Mouse (Mus musculus) thymus, adult 18-20 months (tissue): ENCODE measurements around the gene Rnf123.

Experiments
- DNase-seq, 2 experiments: peaks; one replicate each; pipeline ENCODE4 v3.0.0; 2022; ENCODE audit warnings: mixed read lengths in 2 of 2

The Rnf123 gene

DNA sequence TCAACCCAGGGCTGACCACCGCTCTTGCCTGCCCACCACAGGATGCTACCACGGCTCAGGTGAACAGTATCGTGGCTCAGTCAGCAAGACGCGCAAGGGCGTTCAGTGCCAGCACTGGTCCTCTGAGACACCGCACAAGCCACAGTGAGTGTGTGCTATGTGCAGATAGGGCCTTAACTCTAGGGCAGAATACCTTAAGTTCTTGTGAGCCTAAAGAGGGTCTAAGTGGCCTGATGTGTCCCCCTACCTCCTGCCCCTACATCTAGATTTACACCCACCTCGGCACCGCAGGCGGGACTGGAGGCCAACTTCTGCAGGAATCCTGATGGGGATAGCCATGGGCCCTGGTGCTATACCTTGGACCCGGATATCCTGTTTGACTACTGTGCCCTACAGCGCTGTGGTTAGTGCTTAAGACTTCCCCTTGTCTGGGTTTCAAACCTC lies at the start of gene Rnf123:
Rnf123 (minus strand) TSS at position 359 of the 444 bp plus-strand sequence.
- no peak for DNase-seq

DNA sequence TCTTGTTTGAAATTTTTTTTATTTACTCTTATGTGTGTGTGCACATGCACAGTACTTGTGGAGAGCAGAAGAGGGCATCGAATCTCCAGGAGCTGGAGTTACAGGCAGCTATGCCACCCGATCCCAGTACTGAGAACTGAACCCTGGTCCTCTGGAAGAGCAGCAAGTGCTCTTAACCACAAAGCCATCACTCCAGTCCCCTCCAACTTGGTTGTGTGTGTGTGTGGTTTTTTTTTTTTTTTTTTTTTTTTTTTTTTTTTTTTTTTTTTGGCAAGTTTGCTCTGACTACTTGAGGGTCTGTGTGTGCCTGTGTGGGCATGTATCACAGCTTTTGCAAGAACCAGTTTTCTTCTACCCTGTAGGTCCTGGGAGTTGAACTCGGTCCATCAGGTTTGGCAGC lies 49.2 kb upstream of the Rnf123 start:
- no peak for DNase-seq

GRCm38 (mm10) chr9:108131502-108131901 lies 48.4 kb upstream of the Rnf123 start:
- DNase-seq, result no peak

GRCm38 (mm10) chr9:108129042-108129948 lies 46.1 kb upstream of the Rnf123 start:
- no peak for DNase-seq

GRCm38 (mm10) chr9:108128248-108128647 lies 45.1 kb upstream of the Rnf123 start:
- no peak for DNase-seq

DNA sequence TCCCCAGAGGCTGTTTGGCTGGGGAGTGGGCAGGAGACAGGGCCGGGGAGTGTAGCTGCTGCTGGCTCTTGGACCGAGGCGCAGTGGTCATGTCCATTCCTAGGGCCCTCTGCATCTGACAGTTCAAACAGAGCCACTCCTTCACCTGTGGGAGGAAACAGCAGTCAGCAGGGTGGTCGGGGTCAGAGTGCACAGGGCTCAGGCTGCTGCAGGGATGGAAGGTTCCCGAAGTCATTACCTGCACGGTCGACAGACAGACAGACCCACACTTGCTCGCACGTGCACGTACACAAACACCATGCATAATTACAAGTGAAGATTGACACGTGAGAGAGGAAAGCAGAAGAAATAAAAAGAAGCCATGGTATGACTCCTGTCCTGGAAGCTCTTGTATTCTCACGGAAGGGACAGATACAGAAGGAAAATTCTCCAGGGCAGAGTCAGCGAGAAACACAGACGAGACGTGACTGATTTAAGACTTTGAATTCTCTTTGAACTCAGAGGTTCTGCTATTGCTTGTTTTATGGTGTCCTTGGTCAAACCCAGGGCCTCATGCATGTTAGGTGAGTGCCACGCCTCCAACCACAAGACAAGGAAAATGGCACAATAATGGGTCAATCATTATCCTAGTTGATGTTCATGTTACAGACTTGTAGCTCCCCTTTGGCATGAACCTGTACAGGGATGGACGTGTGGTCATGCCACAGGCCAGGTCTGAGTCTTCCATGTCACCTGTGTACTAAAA lies 43.5 kb upstream of the Rnf123 start:
- DNase-seq, result no peak

DNA sequence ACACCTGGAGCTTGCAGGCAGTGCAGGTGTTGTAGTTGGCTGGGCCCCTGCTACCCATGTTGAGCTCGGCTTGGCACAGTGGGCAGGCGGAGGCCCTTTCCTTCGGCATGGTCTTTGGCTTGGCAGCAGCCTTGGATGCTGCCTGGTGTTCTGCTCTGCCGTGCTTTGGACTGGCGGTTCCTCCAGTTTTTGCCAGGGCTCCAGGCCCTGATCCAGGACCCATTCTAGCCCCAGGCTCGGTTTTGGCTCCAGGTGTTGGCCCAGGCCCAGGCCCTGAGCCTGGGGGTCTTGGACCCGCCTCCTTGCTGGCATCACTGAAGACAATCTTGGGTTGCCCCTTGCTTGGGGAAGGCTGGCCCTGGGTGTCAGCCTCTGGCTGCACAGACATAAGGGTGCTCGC lies 42.6 kb upstream of the Rnf123 start:
- DNase-seq, result no peak

DNA sequence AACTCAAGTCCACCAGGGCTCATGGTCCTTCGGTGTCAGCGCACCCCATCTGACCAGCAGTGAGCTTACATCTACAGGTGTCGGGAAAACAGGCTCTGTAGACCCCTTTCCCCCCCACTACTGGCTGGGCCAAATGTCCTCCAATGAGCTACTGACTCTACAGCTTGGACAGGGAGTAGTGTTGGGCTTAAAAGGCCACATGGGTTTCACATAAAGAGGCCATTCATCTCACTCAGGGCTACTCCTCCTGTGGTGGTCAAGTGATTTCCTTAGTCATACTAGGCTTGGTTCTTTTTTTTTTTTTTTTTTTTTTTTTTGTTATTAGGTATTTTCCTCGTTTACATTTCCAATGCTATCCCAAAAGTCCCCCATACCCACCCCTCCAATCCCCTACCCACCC lies 40.8 kb upstream of the Rnf123 start:
- DNase-seq, result no peak

DNA sequence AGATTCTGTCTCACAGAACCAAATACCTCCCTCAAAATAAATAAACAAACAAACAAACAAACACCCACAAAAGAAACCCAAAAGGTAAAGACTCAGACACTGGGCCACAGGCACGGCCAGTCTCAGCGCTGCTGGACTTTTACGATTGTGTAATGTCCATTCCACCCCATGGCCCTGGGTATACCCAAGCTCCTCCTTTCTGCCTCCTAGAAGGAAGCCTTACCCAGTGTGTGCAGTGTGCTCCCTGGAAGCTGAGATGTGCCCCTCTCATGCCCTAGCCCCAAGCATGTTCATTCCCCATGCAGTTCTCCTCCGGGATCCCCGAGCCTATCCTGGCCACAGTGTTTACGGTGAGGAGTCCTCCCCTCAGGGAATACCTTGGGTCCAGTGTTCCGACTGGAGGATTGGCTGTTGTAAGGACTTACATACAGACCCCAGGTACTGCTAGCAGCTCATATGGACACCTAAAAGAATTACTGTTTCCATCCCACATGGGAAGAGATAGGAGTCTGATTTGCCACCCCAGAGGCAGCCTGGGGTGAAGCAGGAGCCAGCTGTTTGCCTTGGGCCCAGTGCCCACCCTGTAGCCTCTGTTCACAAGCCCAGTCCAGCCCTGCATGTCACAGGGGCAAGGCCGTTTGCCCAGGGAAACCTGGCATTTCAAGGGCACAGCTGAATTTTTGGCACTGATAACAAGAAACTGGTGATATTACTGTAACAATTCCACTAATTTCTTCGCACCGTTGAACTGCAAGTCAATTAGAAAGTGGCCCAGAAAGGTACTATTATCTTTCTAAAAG lies 38.2 kb upstream of the Rnf123 start:
- DNase-seq, result no peak

GRCm38 (mm10) chr9:108120671-108121070 lies 37.5 kb upstream of the Rnf123 start:
- DNase-seq, result no peak

DNA sequence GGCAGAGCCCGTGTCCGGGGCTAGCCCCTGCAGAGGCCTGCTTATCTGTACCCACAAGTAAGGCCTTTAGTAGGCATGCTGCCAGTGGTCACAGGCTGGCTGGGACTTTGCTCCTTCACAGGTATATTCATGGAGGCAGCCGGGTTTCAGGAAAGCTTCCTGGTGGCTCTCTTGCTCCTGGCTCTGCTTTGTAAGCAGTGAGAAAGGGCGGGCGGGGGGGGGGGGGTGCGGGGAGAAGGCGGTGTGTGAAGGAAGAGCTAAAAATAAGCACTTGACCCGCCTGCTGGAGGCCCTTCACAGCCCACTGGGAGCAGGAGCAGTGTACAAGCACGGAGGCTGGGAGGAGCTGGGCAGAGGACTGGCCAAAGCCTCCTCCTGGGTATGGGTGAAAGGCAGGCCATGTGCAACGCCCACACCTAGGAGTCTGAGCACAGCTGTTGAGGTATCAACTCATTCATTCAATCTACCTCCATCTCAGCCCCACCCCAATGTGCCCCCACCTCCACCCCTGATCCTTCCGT lies 36.8 kb upstream of the Rnf123 start:
- DNase-seq, result no peak

GRCm38 (mm10) chr9:108117143-108117542 lies 34.0 kb upstream of the Rnf123 start:
- DNase-seq, result no peak

DNA sequence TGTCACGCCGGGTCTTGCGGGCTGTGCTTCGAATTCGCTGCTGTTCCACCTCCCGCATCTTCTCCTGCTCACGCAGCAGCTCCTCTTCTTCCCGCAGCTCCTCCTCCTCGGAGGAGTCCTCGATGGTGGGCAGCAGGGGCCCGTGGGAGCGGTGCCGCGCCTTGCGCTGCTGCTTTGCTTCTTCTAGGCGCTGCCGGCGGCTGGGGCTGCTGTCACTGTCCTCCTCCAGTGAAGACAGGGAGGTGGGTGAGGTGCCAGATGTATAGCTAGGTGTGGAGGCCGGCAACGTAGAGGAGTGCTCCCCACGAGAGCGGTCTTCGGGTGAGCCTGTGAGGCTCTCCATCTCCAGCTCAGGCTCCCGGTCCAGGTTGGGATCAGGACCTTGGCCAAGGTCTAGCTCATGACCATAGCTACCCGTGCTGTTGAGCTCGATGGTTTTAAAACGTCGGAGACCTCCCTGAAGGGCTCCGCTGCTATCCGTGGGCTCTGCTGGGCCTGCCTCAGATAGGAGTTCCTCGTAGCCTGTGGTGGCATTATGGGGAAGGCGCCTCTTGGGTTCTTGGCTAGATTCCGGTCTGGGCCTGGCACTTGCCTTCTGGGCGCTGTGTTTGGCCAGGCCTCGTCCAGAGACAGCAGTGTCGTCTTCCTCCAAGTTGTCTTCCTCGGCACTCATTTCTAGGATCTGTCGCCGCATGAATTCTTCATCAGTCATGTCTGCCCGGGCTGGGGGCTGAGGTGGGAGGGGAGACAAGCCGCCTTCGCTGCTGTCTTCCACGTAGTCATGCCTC lies 32.3 kb upstream of the Rnf123 start:
- DNase-seq, result no peak

DNA sequence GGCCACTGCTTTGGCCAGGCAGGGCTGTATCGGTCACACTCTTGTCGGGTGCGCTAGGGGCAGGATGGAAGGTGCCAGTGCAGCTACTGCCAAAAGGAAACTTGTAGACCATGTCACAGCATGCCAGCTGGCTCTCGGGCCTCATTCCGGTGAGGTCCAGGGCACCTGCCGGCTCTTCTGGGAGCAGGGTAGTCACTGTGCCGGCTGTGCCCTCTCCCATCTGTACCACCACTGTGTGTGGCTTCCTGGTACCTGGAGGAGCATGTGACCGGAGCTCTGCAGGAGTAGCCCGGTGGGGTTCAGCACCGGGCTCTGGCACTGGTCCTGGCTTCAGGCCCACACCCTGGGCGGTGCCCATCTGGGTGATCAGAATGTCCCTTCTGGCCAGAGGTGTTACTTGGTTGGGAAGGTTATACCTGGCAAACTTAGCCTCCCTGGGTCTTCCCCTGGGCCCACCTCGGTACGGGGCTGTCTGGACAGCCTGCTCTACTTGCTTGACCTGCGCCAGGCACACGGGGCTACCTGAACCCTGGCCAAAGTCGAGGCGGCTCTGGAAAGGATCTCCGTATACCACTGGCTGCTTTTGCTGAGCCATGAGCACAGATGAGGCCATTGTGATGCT lies 29.7 kb upstream of the Rnf123 start:
- DNase-seq, result no peak

DNA sequence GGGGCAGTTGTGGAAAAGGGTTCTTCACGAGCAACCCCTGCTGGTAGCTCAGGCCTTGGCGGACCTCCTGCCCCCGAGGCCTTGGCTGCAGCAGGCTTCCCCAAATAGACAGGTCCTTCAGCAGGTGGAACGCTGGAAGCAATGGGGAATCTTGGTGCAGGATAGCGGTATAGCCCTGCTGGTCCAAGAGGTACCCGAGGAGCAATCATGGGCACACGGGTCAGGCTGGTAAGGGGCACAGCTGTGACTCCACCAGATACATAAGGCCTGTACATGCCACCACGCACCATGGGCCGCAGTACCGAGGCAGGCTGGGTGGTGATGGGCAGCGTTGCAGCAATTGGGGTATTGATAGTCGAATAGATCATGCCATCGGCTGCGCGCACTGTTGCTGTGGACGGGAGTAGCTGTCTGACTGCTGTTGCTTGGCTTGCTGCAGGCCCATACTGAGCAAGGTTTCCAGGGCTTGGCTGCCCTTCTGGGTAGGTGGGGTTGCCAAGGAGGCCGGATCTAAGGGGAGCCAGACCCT lies 28.5 kb upstream of the Rnf123 start:
- no peak for DNase-seq

DNA sequence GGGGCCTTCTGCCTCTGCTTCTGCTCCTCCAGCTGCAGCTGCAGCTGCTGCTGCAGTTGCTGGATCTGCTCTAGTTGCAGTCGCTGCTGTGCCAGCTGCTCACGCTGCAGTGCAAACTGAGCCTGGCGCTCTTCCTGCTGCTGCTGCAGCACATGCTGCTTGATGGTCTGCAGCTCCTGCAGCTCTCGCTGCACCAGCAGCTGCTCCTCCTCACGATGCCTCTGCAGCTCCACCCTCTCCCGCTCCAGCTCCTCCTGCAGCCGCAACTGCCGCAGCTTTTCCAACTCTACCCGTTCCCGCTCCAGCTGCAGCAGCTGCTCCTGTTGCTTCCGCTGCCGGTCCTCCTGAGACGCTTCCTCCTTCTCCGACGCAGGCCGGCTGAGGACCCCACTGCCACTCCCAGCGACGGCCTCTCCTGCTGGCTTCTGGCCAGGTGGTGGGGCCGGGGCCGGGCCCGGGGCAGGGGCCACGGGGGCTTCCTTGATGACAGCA lies 28.0 kb upstream of the Rnf123 start:
- no peak for DNase-seq

- DNase-seq, result no peak
Measured at GRCm38 (mm10) chr9:108110160-108110559, 27.0 kb upstream of the Rnf123 start.

DNA sequence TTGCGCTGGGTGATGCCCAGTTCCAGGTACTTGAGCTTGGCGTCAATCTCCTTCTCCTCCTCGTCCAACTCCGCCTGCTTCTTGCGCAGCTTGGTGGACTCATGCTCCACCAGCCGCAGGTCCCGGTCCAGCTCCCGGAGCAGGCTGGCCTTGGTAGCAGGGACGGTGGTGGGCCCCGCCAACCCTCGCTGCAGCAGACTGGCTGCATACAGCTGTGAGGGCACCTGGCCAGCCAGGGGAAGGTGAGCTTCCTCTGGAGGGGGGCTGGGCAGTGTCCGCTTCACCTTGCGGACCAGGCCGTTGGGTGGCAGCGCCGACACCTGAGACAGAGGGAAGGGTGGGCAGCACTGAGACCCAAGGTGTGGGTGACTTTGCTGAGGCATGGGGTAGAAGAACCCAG lies 24.7 kb upstream of the Rnf123 start:
- no peak for DNase-seq

DNA sequence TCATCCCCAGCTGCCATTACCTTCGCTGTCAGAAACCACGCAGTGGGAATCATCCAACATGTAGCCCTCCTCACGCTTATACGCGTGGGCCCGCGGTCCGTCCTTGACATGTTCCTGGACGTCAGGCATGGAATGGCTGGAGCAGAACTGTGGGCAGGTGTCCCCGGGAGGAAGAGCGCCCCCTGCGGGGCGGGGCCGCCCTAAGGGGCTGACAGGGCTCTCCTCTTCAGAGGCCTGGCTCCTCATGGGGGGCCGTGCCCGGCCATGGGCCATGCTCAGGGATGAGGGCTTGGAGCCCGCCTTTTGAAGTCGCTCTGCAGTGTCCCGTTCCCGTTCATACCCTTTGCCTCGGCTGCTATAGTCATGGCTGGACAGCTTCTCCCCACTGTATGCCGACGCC lies 22.9 kb upstream of the Rnf123 start:
- DNase-seq, result no peak

GRCm38 (mm10) chr9:108105549-108105863 lies 22.4 kb upstream of the Rnf123 start:
- DNase-seq, result no peak
